In the genomic region with DNA sequence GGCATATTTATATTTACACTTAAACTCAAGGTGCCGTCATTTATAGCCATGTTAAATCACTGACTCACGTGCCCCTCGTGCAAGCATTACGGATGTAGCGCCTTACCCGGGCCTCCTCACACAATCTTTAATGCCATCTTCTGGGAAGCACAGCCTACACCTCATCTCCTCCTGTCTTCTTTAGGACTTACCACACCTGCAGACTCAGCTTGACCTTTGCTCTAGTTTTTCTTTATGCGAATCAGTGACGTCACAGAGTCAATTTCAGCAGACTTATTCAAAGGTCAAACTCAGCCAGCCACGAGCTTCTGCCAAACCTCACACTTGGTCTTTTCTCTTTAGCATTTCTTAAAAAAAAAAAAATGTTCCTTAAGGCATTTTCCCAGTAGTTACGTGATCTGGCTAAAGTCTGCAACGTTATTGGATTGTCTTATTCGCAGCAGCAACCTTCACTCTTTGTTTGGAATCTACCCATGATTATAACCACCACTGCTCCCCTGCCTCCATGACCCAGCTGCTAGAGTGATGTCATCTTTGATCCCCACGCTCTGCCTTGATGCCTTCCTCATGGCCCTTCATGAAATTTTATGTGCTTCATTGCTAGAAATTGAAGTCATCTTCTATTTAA, we compare ENCODE assay signal across 23 mouse cellular contexts.
DNase-seq lines count a peak whose midpoint lies in the region; ATAC-seq and TF ChIP-seq lines count a peak whose summit lies in the region.
"Had no signal": no experiment of that assay in that cellular context is flagged by ENCODE, and none has a peak within 500 bp of the region (broad histone marks: within the 10 kb centered on the region; RNA-seq: fewer than 3 reads in every experiment).

No protein-coding gene starts in this region.

- peak; percentile 83 for DNase-seq in heart, adult 11 months
- DNase-seq in heart, embryonic 10.5 days (ENCODE audit: low spot score) = no peak
- DNase-seq in limb, embryonic 11.5 days (ENCODE audit: low spot score) = no peak
- no peak for DNase-seq in limb, embryonic 10.5 days (ENCODE audit: low spot score)
- DNase-seq in yolk sac, embryonic 10.5 days (ENCODE audit: low spot score) = peak; percentile 69
- no peak for DNase-seq in lung, postnatal 14 days
- no peak for DNase-seq in urinary bladder, postnatal 36 days (ENCODE audit: low spot score in 2 of 2)
- DNase-seq: adrenal gland, postnatal 14 days; cerebellum, adult 9-11 months; layer of hippocampus, postnatal 36 days; right cerebral cortex, adult 18-20 months; thymus, postnatal 36 days had no signal

- WGBS in heart, embryonic 10.5 days = 83% methylated on average over 13 of the region's 13 CpGs
- 77% methylated on average over 13 of the region's 13 CpGs for WGBS in limb, embryonic 11.5 days
- WGBS in limb, embryonic 10.5 days = 87% methylated on average over 13 of the region's 13 CpGs
- 42% methylated on average over 13 of the region's 13 CpGs for WGBS in intestine, postnatal 0 days

- no peaks in the 10 kb centered on the region for H3K9me3 ChIP-seq in heart, embryonic 10.5 days
- no peaks in the 10 kb centered on the region for H3K9me3 ChIP-seq in limb, embryonic 11.5 days (ENCODE audit: control insufficient read depth, low read length)
- no peaks in the 10 kb centered on the region for H3K9me3 ChIP-seq in limb, embryonic 10.5 days (replicated peaks)
- H3K9me3 ChIP-seq in intestine, postnatal 0 days (ENCODE audit: control insufficient read depth) = no peaks in the 10 kb centered on the region
- H3K9me3 ChIP-seq: forebrain, embryonic 13.5 days; heart, embryonic 12.5 days; hindbrain, embryonic 15.5 days; kidney, embryonic 15.5 days; midbrain, embryonic 12.5 days; neural tube, embryonic 12.5 days had no signal

- H3K9ac ChIP-seq in limb, embryonic 11.5 days (ENCODE audit: low read length) = no peak overlapping the region
- H3K9ac ChIP-seq in intestine, postnatal 0 days (ENCODE audit: low read depth, low read length) = no peak overlapping the region
- H3K9ac ChIP-seq: forebrain, embryonic 13.5 days; heart, embryonic 12.5 days; hindbrain, embryonic 15.5 days; kidney, embryonic 15.5 days; liver, embryonic 14.5 days; midbrain, embryonic 12.5 days; neural tube, embryonic 12.5 days had no signal

- no peak overlapping the region for H3K27ac ChIP-seq in heart, embryonic 10.5 days
- no peak overlapping the region for H3K27ac ChIP-seq in limb, embryonic 11.5 days (replicated peaks; ENCODE audit: low read depth, low read length)
- no peak overlapping the region for H3K27ac ChIP-seq in limb, embryonic 10.5 days
- H3K27ac ChIP-seq in intestine, postnatal 0 days (ENCODE audit: low read depth, low read length) = no peak overlapping the region
- H3K27ac ChIP-seq: forebrain, embryonic 13.5 days; hindbrain, embryonic 15.5 days; kidney, embryonic 15.5 days; layer of hippocampus, adult 2 months; liver, embryonic 14.5 days; midbrain, embryonic 12.5 days; neural tube, embryonic 12.5 days had no signal

- no peak for TF ChIP-seq CTCF in intestine, postnatal 0 days (IDR thresholded peaks at IDR 0.05; ENCODE audit: low read depth)

- H3K4me2 ChIP-seq in limb, embryonic 11.5 days (ENCODE audit: low read depth, severe bottlenecking) = no peak overlapping the region
- H3K4me2 ChIP-seq in intestine, postnatal 0 days (replicated peaks; ENCODE audit: low read depth) = 0 out of 2 replicates have a peak overlapping the region, but pooled peaks have one; percentile 13
- H3K4me2 ChIP-seq: forebrain, embryonic 13.5 days; heart, embryonic 12.5 days; hindbrain, embryonic 15.5 days; kidney, embryonic 15.5 days; midbrain, embryonic 12.5 days; neural tube, embryonic 12.5 days had no signal

- no peaks in the 10 kb centered on the region for H3K36me3 ChIP-seq in heart, embryonic 10.5 days
- H3K36me3 ChIP-seq in limb, embryonic 11.5 days (ENCODE audit: control insufficient read depth, insufficient read depth, low read length) = no peaks in the 10 kb centered on the region
- H3K36me3 ChIP-seq in limb, embryonic 10.5 days = no peaks in the 10 kb centered on the region
- H3K36me3 ChIP-seq in intestine, postnatal 0 days (ENCODE audit: control insufficient read depth, insufficient read depth) = no peaks in the 10 kb centered on the region
- H3K36me3 ChIP-seq: G1E; heart, embryonic 12.5 days; hindbrain, embryonic 15.5 days; kidney, embryonic 15.5 days; midbrain, embryonic 12.5 days; neural tube, embryonic 12.5 days had no signal

- no peak overlapping the region for H3K4me3 ChIP-seq in heart, embryonic 10.5 days
- no peak overlapping the region for H3K4me3 ChIP-seq in limb, embryonic 11.5 days (ENCODE audit: low read depth, low read length)
- H3K4me3 ChIP-seq in limb, embryonic 10.5 days = no peak overlapping the region
- H3K4me3 ChIP-seq in intestine, postnatal 0 days (ENCODE audit: low read depth, low read length) = no peak overlapping the region
- H3K4me3 ChIP-seq: forebrain, embryonic 13.5 days; heart, embryonic 12.5 days; hindbrain, embryonic 15.5 days; kidney, embryonic 15.5 days; layer of hippocampus, adult 2 months; midbrain, embryonic 12.5 days; neural tube, embryonic 12.5 days had no signal

- no peaks in the 10 kb centered on the region for H3K4me1 ChIP-seq in heart, embryonic 10.5 days
- no peaks in the 10 kb centered on the region for H3K4me1 ChIP-seq in limb, embryonic 11.5 days (ENCODE audit: control insufficient read depth, insufficient read depth, low read length)
- H3K4me1 ChIP-seq in limb, embryonic 10.5 days = no peaks in the 10 kb centered on the region
- 0 out of 2 replicates have a peak, but pooled peaks cover 4% of the 10 kb centered on the region for H3K4me1 ChIP-seq in intestine, postnatal 0 days (replicated peaks; ENCODE audit: control insufficient read depth, insufficient read depth, low read length)
- H3K4me1 ChIP-seq: forebrain, embryonic 13.5 days; heart, embryonic 12.5 days; hindbrain, embryonic 15.5 days; kidney, embryonic 15.5 days; midbrain, embryonic 12.5 days; neural tube, embryonic 12.5 days had no signal

- peak; percentile 68; the same call in 1 of the 2 replicates for ATAC-seq in limb, embryonic 11.5 days (ENCODE audit: insufficient number of reproducible peaks, low FRiP score, low TSS enrichment, low read depth)
- peak; percentile 96 for ATAC-seq in intestine, postnatal 0 days
- ATAC-seq: activated CD4-positive, CD25-positive, alpha-beta regulatory T cell, adult 4 months; forebrain, embryonic 13.5 days had no signal

- no peaks in the 10 kb centered on the region for H3K27me3 ChIP-seq in heart, embryonic 10.5 days (ENCODE audit: insufficient read depth, poor library complexity, severe bottlenecking)
- no peaks in the 10 kb centered on the region for H3K27me3 ChIP-seq in limb, embryonic 11.5 days (ENCODE audit: control insufficient read depth, insufficient read depth, low read length)
- no peaks in the 10 kb centered on the region for H3K27me3 ChIP-seq in limb, embryonic 10.5 days (ENCODE audit: low read depth, poor library complexity, severe bottlenecking)
- H3K27me3 ChIP-seq in intestine, postnatal 0 days (replicated peaks; ENCODE audit: control insufficient read depth, insufficient read depth, low read length) = no peaks in the 10 kb centered on the region
- H3K27me3 ChIP-seq: forebrain, embryonic 13.5 days; heart, embryonic 12.5 days; hindbrain, embryonic 15.5 days; kidney, embryonic 15.5 days; midbrain, embryonic 12.5 days; neural tube, embryonic 12.5 days had no signal

Comparison
In these comparisons a context has a peak if more than half of its experiments do, and no peak if none do; other contexts are left out.
1. DNase-seq: peak in heart, adult 11 months (single experiment) and yolk sac, embryonic 10.5 days (single experiment); none in heart, embryonic 10.5 days (single experiment), limb, embryonic 11.5 days (single experiment), limb, embryonic 10.5 days (single experiment), lung, postnatal 14 days (single experiment) and urinary bladder, postnatal 36 days (0 of 2).